In the genomic region with DNA sequence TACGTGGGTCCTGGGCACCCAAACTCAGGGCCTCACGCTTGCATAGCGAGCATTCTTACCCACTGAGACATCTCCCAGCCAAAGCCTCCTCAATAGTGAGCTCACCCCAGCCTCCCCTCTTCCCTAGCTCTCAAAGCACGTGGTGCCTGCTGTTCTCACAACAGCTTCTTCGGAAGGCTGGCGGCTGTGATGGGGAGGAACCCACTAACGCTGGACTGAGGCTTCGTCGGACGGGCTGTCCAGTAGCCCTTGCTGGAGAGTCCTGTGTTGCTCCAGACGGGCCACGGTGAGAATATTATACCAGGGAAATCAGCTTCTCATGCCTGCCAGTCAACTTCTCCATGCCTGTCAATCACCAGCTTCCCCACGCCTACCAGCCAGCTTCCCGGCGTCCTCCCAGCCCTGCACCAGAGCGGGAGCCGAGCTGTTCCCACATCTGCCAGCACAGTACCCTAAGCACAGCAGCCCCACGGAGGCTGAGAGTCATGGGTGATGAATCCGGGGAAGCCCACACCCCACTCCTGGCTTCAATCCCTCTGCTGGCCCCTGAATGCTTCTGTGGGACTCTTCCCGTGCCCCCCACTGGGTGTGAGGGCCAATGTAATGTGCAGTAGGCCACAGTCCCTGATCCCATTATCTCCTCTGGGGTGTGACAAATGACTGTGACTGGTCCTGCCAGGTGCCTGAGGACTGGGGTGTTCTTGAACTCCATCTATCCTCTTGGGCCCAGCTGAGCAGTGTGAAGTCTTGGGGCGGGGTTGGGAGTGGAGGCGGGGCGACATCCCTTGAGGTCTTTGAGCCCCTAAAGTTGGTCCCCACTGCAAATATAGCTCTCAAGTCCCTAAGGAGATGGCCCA, we compare ENCODE assay signal across 8 mouse cellular contexts. TPM values are rescaled to one million over a fixed set of nuclear protein-coding genes. Genes with fewer than 3 reads are reported as not detected.
A peak's percentile ranks its signal among the peaks of the same experiment; 100 is the strongest.
DNase-seq lines count a peak whose midpoint lies in the region; ATAC-seq and TF ChIP-seq lines count a peak whose summit lies in the region.
"Had no signal": no experiment of that assay in that cellular context is flagged by ENCODE, and none has a peak within 500 bp of the region (broad histone marks: within the 10 kb centered on the region; RNA-seq: fewer than 3 reads in every experiment).

No protein-coding gene starts in this region.

- H3K9ac ChIP-seq in hindbrain, embryonic 12.5 days: no peak overlapping the region
- H3K9ac ChIP-seq in stomach, embryonic 15.5 days: no peak overlapping the region

- H3K4me1 ChIP-seq in lung, adult 2 months (ENCODE audit: control insufficient read depth, insufficient read depth, low read length): peaks cover 34% of the 10 kb centered on the region
- H3K4me1 ChIP-seq in embryonic facial prominence, embryonic 10.5 days: peaks cover 63% of the 10 kb centered on the region
- H3K4me1 ChIP-seq in hindbrain, embryonic 12.5 days: peaks cover 38% of the 10 kb centered on the region
- H3K4me1 ChIP-seq in stomach, embryonic 15.5 days: peaks cover 56% of the 10 kb centered on the region

- ATAC-seq in hindbrain, embryonic 12.5 days (ENCODE audit: low FRiP score): peak; percentile 74
- ATAC-seq in stomach, embryonic 15.5 days (ENCODE audit: insufficient read depth, low FRiP score, low read depth): no peak

- peaks cover 55% of the 10 kb centered on the region for H3K27me3 ChIP-seq in embryonic facial prominence, embryonic 10.5 days (replicated peaks; ENCODE audit: low read depth, poor library complexity, severe bottlenecking)
- H3K27me3 ChIP-seq in hindbrain, embryonic 12.5 days: 0 out of 2 replicates have a peak, but pooled peaks cover 14% of the 10 kb centered on the region
- H3K27me3 ChIP-seq in stomach, embryonic 15.5 days (replicated peaks): no peaks in the 10 kb centered on the region

- no peaks in the 10 kb centered on the region for H3K36me3 ChIP-seq in embryonic facial prominence, embryonic 10.5 days (replicated peaks)
- no peaks in the 10 kb centered on the region for H3K36me3 ChIP-seq in hindbrain, embryonic 12.5 days
- H3K36me3 ChIP-seq in stomach, embryonic 15.5 days: no peaks in the 10 kb centered on the region

- peak overlapping the region; percentile 68 for H3K27ac ChIP-seq in embryonic facial prominence, embryonic 10.5 days (replicated peaks)
- peak overlapping the region; percentile 71 for H3K27ac ChIP-seq in hindbrain, embryonic 12.5 days
- H3K27ac ChIP-seq in stomach, embryonic 15.5 days: no peak overlapping the region

- TF ChIP-seq CTCF in lung, adult 2 months (IDR thresholded peaks at IDR 0.05; ENCODE audit: insufficient read depth, low read length): no peak

- WGBS in lung, adult 2 months: 61% methylated on average over 23 of the region's 23 CpGs
- 38% methylated on average over 23 of the region's 23 CpGs for WGBS in embryonic facial prominence, embryonic 10.5 days
- 28% methylated on average over 23 of the region's 23 CpGs for WGBS in hindbrain, embryonic 12.5 days
- 47% methylated on average over 23 of the region's 23 CpGs for whole genome bisulfite sequencing in stomach, embryonic 15.5 days

- intact Hi-C loops in left cerebral cortex, postnatal 14 days (cut with DNase I): no loop called here

- no peak for TF ChIP-seq POLR2A in lung, adult 2 months (IDR thresholded peaks at IDR 0.05; ENCODE audit: borderline replicate concordance, extremely low read depth, low read depth, low read length)

- peak overlapping the region; percentile 31; the same call in 1 of the 2 replicates for H3K4me2 ChIP-seq in hindbrain, embryonic 12.5 days (replicated peaks)
- 0 out of 2 replicates have a peak overlapping the region, but pooled peaks have one; percentile 1 for H3K4me2 ChIP-seq in stomach, embryonic 15.5 days

- no peaks in the 10 kb centered on the region for H3K9me3 ChIP-seq in embryonic facial prominence, embryonic 10.5 days
- no peaks in the 10 kb centered on the region for H3K9me3 ChIP-seq in hindbrain, embryonic 12.5 days (replicated peaks)
- no peaks in the 10 kb centered on the region for H3K9me3 ChIP-seq in stomach, embryonic 15.5 days

- no peak overlapping the region for H3K4me3 ChIP-seq in lung, adult 2 months (replicated peaks; ENCODE audit: extremely low read depth, low read depth, low read length)
- H3K4me3 ChIP-seq in embryonic facial prominence, embryonic 10.5 days: 0 out of 2 replicates have a peak overlapping the region, but pooled peaks have one; percentile 11
- no peak overlapping the region for H3K4me3 ChIP-seq in hindbrain, embryonic 12.5 days
- no peak overlapping the region for H3K4me3 ChIP-seq in stomach, embryonic 15.5 days (replicated peaks)

- DNase-seq in lung, adult 2 months: peak; percentile 28
- no peak for DNase-seq in lung, postnatal 4 days
- DNase-seq in embryonic facial prominence, embryonic 10.5 days (ENCODE audit: low spot score): no peak
- no peak for DNase-seq in left cerebral cortex, postnatal 14 days (ENCODE audit: low spot score in 2 of 2)
- DNase-seq in cerebellum, adult 8-10 months: no peak
- DNase-seq: cerebellum, adult 11 months had no signal

RNA-seq across cellular contexts. Expression of a gene that starts 26.3 kb away (rescaled TPM):
- 54.0 and 68.8 TPM in 2 replicates for polyA plus RNA-seq in lung, adult 2 months (2012; rRNA removed)
- 2.4 and 3.0 TPM in 2 replicates for polyA plus RNA-seq in embryonic facial prominence, embryonic 10.5 days (2016; fragmentation: Nextera tagmentation; extraction: Ambion mirVana)
- polyA plus RNA-seq in hindbrain, embryonic 12.5 days (2016; fragmentation: Nextera tagmentation; extraction: Ambion mirVana): 2.7 and 3.2 TPM in 2 replicates
- 5.9 and 7.3 TPM in 2 replicates for polyA plus RNA-seq in stomach, embryonic 15.5 days (2015; fragmentation: Nextera tagmentation; extraction: Ambion mirVana)
- total RNA-seq in left cerebral cortex, postnatal 14 days (2021): 1 to 10 TPM; 2.2 to 2.7 TPM

RNA-seq across cellular contexts. Expression of a gene that starts 35.4 kb away (rescaled TPM):
- 11.5 and 15.3 TPM in 2 replicates for polyA plus RNA-seq in lung, adult 2 months (2012; rRNA removed)
- polyA plus RNA-seq in embryonic facial prominence, embryonic 10.5 days (2016; fragmentation: Nextera tagmentation; extraction: Ambion mirVana): 6.1 and 8.7 TPM in 2 replicates
- 6.1 and 10.9 TPM in 2 replicates for polyA plus RNA-seq in hindbrain, embryonic 12.5 days (2016; fragmentation: Nextera tagmentation; extraction: Ambion mirVana)
- polyA plus RNA-seq in stomach, embryonic 15.5 days (2015; fragmentation: Nextera tagmentation; extraction: Ambion mirVana): 20.9 and 24.3 TPM in 2 replicates
- total RNA-seq in left cerebral cortex, postnatal 14 days (2021): 10 to 100 TPM in 1 of 2 experiments, 1 to 10 TPM in 1; 9.2 to 10.5 TPM
